Mouse (Mus musculus): Measurements from ENCODE around the gene 4930402H24Rik. TPM values are rescaled to one million over a fixed set of nuclear protein-coding genes. Genes with fewer than 3 reads are reported as not detected.

4930402H24Rik gene
- polyA plus RNA-seq, 1 experiment from 2014 or later: 70.6 TPM

GRCm38 (mm10) chr2:130724369-130724768, 181.8 kb downstream of the 4930402H24Rik start:
- H3K9me3 ChIP-seq (ENCODE audit: control insufficient read depth, low read length): no peaks in the 10 kb centered on the region
- no peak for DNase-seq (ENCODE audit: low spot score)
- H3K9ac ChIP-seq (ENCODE audit: low read depth, low read length): no peak overlapping the region
- no peak overlapping the region for H3K27ac ChIP-seq (ENCODE audit: low read depth, low read length)
- H3K4me3 ChIP-seq (ENCODE audit: low read depth, low read length): no peak overlapping the region
- 0 out of 2 replicates have a peak, but pooled peaks cover 8% of the 10 kb centered on the region for H3K36me3 ChIP-seq (ENCODE audit: control insufficient read depth, insufficient read depth, low read length)
- no peak for ATAC-seq (ENCODE audit: low FRiP score)
- 75% methylated on average over 4 of the region's 4 CpGs for WGBS
- H3K27me3 ChIP-seq (ENCODE audit: control insufficient read depth, insufficient read depth, low read length): no peaks in the 10 kb centered on the region
- H3K4me2 ChIP-seq (replicated peaks; ENCODE audit: low read depth, low read length): no peak overlapping the region
- H3K4me1 ChIP-seq (replicated peaks; ENCODE audit: control insufficient read depth, insufficient read depth, low read length): no peaks in the 10 kb centered on the region

- no peak for DNase-seq (ENCODE audit: low spot score)
- Histone ChIP-seq H3K4me2 (replicated peaks; ENCODE audit: low read depth, low read length) (no peak overlapping the region), H3K27ac (ENCODE audit: low read depth, low read length) (no peak overlapping the region), H3K27me3 (ENCODE audit: control insufficient read depth, insufficient read depth, low read length) (no peaks in the 10 kb centered on the region), H3K36me3 (ENCODE audit: control insufficient read depth, insufficient read depth, low read length) (peaks cover 6% of the 10 kb centered on the region; the same call in 1 of the 2 replicates), H3K9me3 (ENCODE audit: control insufficient read depth, low read length) (no peaks in the 10 kb centered on the region), H3K4me3 (ENCODE audit: low read depth, low read length) (no peak overlapping the region), H3K9ac (ENCODE audit: low read depth, low read length) (no peak overlapping the region), H3K4me1 (replicated peaks; ENCODE audit: control insufficient read depth, insufficient read depth, low read length) (no peaks in the 10 kb centered on the region)
- WGBS: 79% methylated on average over 6 of the region's 6 CpGs
- ATAC-seq (ENCODE audit: low FRiP score): no peak
Observed at GRCm38 (mm10) chr2:130717951-130718350, 188.3 kb downstream of the 4930402H24Rik start.

GRCm38 (mm10) chr2:130707057-130707456, 199.1 kb downstream of the 4930402H24Rik start:
- Histone ChIP-seq H3K4me2 (replicated peaks; ENCODE audit: low read depth, low read length) (no peak overlapping the region), H3K4me1 (replicated peaks; ENCODE audit: control insufficient read depth, insufficient read depth, low read length) (no peaks in the 10 kb centered on the region), H3K36me3 (ENCODE audit: control insufficient read depth, insufficient read depth, low read length) (no peaks in the 10 kb centered on the region), H3K9me3 (ENCODE audit: control insufficient read depth, low read length) (no peaks in the 10 kb centered on the region), H3K27ac (ENCODE audit: low read depth, low read length) (no peak overlapping the region), H3K4me3 (ENCODE audit: low read depth, low read length) (no peak overlapping the region), H3K27me3 (ENCODE audit: control insufficient read depth, insufficient read depth, low read length) (no peaks in the 10 kb centered on the region), H3K9ac (ENCODE audit: low read depth, low read length) (no peak overlapping the region)
- DNase-seq (ENCODE audit: low spot score) (no peak), ATAC-seq (ENCODE audit: low FRiP score) (no peak)
- WGBS: 71% methylated on average over 10 of the region's 10 CpGs

DNA sequence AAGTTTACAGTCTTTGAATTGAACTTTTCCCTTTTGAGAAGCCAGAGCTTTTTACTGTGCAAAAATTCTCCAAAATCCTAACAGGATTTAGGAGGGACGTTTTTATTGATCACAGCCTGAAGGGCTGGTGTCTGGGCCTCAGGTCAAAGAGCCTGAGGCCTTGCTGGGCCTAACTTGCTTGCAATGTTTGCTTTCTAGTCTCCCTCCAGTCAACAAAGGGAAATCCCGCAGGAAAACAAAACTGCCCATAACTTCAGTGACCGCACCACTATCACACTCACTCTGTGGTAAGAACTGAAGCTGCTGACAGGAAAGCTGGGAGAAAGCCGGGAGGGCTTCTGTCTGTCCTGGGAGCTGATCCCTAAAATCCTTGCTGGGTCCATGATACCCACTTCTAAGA, 199.6 kb downstream of the 4930402H24Rik start:
- DNase-seq (ENCODE audit: low spot score) (no peak), ATAC-seq (ENCODE audit: low FRiP score) (no peak)
- Histone ChIP-seq H3K9me3 (ENCODE audit: control insufficient read depth, low read length) (no peaks in the 10 kb centered on the region), H3K27ac (ENCODE audit: low read depth, low read length) (no peak overlapping the region), H3K27me3 (ENCODE audit: control insufficient read depth, insufficient read depth, low read length) (no peaks in the 10 kb centered on the region), H3K4me3 (ENCODE audit: low read depth, low read length) (no peak overlapping the region), H3K36me3 (ENCODE audit: control insufficient read depth, insufficient read depth, low read length) (no peaks in the 10 kb centered on the region), H3K4me2 (replicated peaks; ENCODE audit: low read depth, low read length) (no peak overlapping the region), H3K4me1 (replicated peaks; ENCODE audit: control insufficient read depth, insufficient read depth, low read length) (no peaks in the 10 kb centered on the region), H3K9ac (ENCODE audit: low read depth, low read length) (no peak overlapping the region)
- 69% methylated on average over 4 of the region's 4 CpGs for WGBS

- Histone ChIP-seq H3K4me1 (replicated peaks; ENCODE audit: control insufficient read depth, insufficient read depth, low read length) (no peaks in the 10 kb centered on the region), H3K4me2 (replicated peaks; ENCODE audit: low read depth, low read length) (no peak overlapping the region)
Observed at GRCm38 (mm10) chr2:130705178-130705577, 201.0 kb downstream of the 4930402H24Rik start.

GRCm38 (mm10) chr2:130704040-130705001, 201.9 kb downstream of the 4930402H24Rik start:
- Histone ChIP-seq H3K27me3 (ENCODE audit: control insufficient read depth, insufficient read depth, low read length) (peaks cover 2% of the 10 kb centered on the region), H3K36me3 (ENCODE audit: control insufficient read depth, insufficient read depth, low read length) (no peaks in the 10 kb centered on the region), H3K4me1 (replicated peaks; ENCODE audit: control insufficient read depth, insufficient read depth, low read length) (no peaks in the 10 kb centered on the region), H3K9me3 (ENCODE audit: control insufficient read depth, low read length) (no peaks in the 10 kb centered on the region), H3K4me3 (ENCODE audit: low read depth, low read length) (no peak overlapping the region), H3K4me2 (replicated peaks; ENCODE audit: low read depth, low read length) (no peak overlapping the region), H3K9ac (ENCODE audit: low read depth, low read length) (no peak overlapping the region), H3K27ac (ENCODE audit: low read depth, low read length) (no peak overlapping the region)
- no peak for ATAC-seq (ENCODE audit: low FRiP score)
- WGBS: 72% methylated on average over 9 of the region's 9 CpGs
- no peak for DNase-seq (ENCODE audit: low spot score)

More at GRCm38 (mm10) chr2:130705178-130705577, 201.0 kb downstream of the 4930402H24Rik start:
- no peaks in the 10 kb centered on the region for H3K27me3 ChIP-seq (ENCODE audit: control insufficient read depth, insufficient read depth, low read length)
- no peak overlapping the region for H3K4me3 ChIP-seq (ENCODE audit: low read depth, low read length)
- no peak overlapping the region for H3K9ac ChIP-seq (ENCODE audit: low read depth, low read length)
- H3K27ac ChIP-seq (ENCODE audit: low read depth, low read length): no peak overlapping the region
- 68% methylated on average over 6 of the region's 6 CpGs for WGBS
- H3K36me3 ChIP-seq (ENCODE audit: control insufficient read depth, insufficient read depth, low read length): no peaks in the 10 kb centered on the region
- ATAC-seq (ENCODE audit: low FRiP score) (no peak), DNase-seq (ENCODE audit: low spot score) (no peak)
- no peaks in the 10 kb centered on the region for H3K9me3 ChIP-seq (ENCODE audit: control insufficient read depth, low read length)

DNA sequence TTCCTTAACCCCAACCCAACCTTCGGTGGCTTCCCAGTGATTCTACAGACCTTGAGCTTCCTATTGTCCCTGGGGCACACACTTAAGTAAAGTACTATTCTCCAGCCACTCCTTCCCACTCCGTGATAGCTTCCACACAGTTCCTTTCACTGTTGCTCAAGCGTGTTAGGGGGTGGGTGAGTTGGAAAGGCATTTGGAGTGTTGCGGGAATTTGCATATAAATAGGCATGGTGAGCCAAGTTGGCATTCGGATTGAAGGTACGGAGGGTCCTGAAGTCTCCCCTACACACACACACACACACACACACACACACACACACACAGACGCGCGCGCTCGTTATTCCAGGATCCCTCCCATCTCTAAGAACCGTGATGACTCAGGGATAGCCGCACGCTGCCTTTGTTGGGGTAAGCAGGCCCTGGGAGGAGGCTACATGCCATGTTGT, 208.4 kb downstream of the 4930402H24Rik start:
- DNase-seq (ENCODE audit: low spot score): no peak
- peak overlapping the region; percentile 54 for H3K4me3 ChIP-seq (ENCODE audit: low read depth, low read length)
- peaks cover 31% of the 10 kb centered on the region for H3K27me3 ChIP-seq (ENCODE audit: control insufficient read depth, insufficient read depth, low read length)
- ATAC-seq (ENCODE audit: low FRiP score): peak; percentile 40
- peak overlapping the region; percentile 98 for H3K4me2 ChIP-seq (replicated peaks; ENCODE audit: low read depth, low read length)
- WGBS: under 1% methylated on average over 14 of the region's 14 CpGs
- no peak overlapping the region for H3K27ac ChIP-seq (ENCODE audit: low read depth, low read length)
- peak overlapping the region; percentile 41; the same call in 1 of the 2 replicates for H3K9ac ChIP-seq (ENCODE audit: low read depth, low read length)
- H3K36me3 ChIP-seq (ENCODE audit: control insufficient read depth, insufficient read depth, low read length): no peaks in the 10 kb centered on the region
- H3K4me1 ChIP-seq (replicated peaks; ENCODE audit: control insufficient read depth, insufficient read depth, low read length): no peaks in the 10 kb centered on the region
- H3K9me3 ChIP-seq (ENCODE audit: control insufficient read depth, low read length): no peaks in the 10 kb centered on the region

DNA sequence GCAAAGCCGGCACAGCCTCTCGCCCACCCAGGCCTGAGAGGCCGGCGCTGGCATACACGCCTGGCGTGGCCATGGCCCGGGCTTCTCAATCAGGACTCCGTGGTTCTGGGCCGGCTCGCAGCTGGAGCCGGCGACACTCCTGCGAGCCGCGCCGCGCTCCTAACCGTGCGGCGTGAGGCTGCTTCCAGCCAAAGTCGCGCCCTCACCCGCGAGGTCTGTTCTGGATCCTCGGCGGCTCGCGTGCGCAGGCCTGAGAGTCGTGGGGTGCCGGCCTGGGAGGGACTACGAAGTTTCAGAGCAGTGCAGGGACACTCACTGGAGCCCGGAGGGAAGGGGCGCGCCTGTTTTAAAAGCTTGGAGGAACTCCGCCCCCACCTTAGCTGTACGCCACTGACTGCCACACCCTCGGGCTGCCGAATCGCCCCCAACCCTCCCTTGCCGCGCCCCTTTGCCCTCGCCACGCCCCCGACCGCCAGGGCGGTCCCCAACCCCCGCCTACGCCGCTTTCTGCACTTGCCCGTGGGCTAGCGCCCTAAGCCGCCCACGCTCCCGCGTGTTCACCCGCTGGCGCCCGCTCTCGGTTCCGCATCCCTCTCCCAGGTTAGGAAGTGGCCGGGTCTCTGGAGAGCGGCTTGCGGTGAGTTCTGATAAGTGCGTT, 208.9 kb downstream of the 4930402H24Rik start, which contains the start of gene Slc4a11:
Gene Slc4a11 (minus strand): TSS at position 367 of the 658 bp plus-strand sequence.
- H3K36me3 ChIP-seq (ENCODE audit: control insufficient read depth, insufficient read depth, low read length): no peaks in the 10 kb centered on the region
- H3K27me3 ChIP-seq (ENCODE audit: control insufficient read depth, insufficient read depth, low read length): peaks cover 31% of the 10 kb centered on the region
- peak within 1 kb of the TSS; percentile 54 for H3K4me3 ChIP-seq (ENCODE audit: low read depth, low read length)
- DNase-seq (ENCODE audit: low spot score) (peak; percentile 60), ATAC-seq (ENCODE audit: low FRiP score) (peak; percentile 52)
- no peak within 1 kb of the TSS for H3K27ac ChIP-seq (ENCODE audit: low read depth, low read length)
- no peaks in the 10 kb centered on the region for H3K4me1 ChIP-seq (replicated peaks; ENCODE audit: control insufficient read depth, insufficient read depth, low read length)
- H3K9ac ChIP-seq (ENCODE audit: low read depth, low read length): peak within 1 kb of the TSS; percentile 41; the same call in 1 of the 2 replicates
- peak within 1 kb of the TSS; percentile 98 for H3K4me2 ChIP-seq (replicated peaks; ENCODE audit: low read depth, low read length)
- H3K9me3 ChIP-seq (ENCODE audit: control insufficient read depth, low read length): no peaks in the 10 kb centered on the region
- under 1% methylated on average over 63 of the region's 65 CpGs for WGBS

Measured in hindbrain, embryonic 11.5 days (tissue).